Mouse (Mus musculus): ENCODE results near the gene C530008M17Rik.

Gene C530008M17Rik

DNA sequence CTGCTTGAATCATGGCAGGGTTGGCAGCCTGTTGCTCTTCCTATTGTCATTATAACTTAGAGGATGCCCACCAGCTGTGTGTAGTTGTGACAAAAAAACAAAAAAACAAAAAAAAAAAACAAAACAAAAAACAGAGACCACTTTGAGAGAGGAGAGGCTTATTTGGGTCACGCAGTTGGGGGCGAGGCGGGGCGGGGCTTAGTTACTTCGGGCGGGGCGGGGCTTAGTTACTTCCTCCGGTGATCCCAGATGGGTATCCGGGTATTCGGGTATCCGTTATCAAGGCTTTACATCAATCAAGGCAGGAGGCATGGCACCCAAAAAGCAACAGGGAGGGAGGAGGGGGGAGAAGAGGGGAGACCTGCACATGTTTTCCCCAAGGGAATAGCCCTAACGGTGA lies 46.3 kb downstream of the C530008M17Rik start:
- DNase-seq (ENCODE audit: low read depth, low spot score) = peak; percentile 19

DNA sequence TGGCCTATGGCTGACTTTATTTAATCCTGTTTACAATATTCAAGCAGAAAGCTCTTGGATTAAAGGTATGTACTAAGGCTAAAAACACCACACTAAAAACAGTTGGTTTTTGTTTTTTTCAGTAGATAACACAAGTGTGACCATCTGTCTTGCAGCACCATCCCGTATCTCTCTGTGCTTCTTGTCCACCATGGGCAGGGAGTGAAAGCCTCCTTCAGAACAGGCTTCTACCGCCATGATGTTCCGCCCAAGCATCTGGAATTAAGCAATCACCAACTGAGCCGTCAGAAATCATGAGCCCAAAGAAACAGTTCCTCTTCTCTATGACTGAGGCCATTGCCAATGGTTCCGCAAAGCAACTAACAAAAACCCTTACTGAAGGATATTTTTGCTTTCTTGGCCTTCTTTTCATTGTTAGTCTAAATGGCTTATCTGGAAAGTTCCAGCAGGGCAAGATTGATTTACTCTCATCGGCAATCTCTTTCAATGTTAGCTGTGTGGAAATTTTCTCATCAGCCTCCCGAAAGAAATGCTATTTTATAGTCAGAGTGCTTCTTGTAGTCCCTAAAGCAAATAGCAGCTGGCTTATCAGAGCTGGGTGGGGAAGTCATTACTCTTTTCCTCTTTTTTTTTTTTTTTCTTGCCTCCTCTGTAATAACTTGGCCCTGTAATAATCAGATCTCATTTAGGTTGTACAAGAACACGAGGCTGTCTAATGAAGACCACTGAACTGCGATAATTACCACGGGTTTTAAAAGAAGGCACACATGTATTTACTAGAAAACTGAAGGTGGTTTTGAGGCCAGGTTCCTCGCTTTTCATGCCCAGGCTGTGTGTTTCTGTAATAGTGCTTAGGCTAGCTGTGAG lies 49.2 kb downstream of the C530008M17Rik start:
- DNase-seq (ENCODE audit: low read depth, low spot score) = no peak

DNA sequence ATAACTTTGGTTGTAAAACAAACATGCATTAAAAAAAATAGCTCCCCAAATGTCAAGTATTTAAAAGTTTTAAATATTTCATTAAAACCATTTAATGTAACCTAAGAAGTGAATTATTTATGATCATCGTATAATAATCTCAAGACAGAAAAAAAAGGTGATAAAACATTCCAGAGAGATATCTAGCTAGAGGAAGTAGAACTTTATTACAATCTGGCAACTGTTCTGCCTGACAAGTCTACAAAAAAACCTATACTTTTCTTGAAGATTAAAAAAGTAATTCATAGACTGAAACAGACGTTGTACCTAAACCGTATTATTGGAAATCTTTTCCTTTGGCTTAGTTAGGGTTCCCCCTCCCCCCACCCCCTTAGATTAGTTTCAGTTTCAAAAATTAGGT lies 50.8 kb downstream of the C530008M17Rik start:
- DNase-seq (ENCODE audit: low read depth, low spot score) = no peak

DNA sequence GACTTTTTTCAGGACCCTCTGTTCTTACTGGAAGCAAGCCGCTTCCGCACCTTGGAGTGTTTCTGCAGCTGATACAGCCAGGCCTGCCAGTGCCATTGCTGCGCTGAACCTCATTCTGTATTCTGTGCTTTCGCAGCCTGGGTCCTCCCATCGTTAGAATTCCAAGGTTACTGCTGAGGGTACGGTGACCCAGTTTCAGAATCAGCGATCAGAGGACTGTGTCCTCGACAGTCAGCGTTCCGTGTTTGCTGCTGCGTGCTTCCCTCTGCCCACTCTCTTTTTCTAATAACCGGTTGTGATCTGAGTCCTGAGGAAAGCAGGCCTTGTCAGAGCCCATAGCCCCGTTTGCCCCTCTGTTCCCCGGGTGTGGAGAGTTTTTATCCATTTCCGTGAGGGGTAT lies 51.7 kb downstream of the C530008M17Rik start:
- no peak for DNase-seq (ENCODE audit: low read depth, low spot score)

DNA sequence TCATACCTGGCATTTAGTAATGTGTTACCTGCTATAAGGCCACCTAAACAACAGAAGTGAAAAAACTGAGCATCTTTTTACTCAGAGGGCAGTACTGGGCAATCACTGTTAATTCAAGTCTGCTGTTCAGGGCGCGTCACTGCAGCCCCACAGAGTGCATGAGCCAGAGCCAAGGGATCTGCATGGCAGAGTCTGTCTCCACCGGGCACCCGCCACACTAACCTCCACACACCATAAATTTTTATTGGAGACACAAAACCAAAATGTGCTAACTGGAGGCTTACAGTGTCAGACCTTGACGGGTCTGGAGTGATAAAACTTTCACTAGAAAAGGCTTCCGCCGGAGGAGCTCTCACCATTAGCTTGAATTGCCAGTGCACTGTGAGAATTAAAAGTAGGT lies 57.4 kb downstream of the C530008M17Rik start:
- DNase-seq (ENCODE audit: low read depth, low spot score) = no peak

DNA sequence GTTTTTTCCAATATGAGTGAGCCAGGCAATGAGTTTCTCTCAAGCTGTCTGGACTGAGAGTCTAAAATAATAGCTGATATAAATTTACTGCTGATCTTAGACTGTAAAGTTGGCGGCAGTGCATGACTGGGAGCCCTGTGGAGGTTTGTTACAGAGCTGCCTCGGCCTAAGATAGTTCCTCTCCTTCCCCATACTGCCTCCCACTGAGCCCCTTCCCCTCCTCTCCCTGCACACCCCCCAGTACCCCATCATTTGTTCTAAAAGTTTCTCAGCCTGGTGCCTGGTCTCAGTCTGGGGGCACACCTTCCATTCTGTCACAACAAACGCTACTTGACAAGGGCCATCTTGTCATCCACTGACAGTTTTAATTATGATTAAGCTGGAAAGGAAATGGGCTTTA lies 63.6 kb downstream of the C530008M17Rik start:
- no peak for DNase-seq (ENCODE audit: low read depth, low spot score)

DNA sequence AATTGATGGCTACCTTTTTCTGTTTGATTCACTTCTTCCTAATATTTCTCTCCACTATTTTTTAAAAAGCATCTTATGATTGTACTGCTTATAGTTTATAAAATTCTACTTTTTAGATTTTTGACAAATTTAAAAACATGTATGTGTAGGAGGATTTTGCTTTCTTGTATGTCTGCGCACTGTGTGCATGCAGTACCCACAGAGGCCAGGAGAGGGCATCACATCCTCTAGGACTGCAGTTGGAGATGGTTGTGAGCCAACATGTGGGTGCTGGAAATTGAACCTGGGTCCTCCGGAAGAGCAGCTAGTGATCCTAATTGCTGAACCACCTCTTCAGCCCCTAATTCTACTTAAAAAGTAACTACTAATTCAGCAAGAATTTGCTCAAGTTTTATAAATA lies 68.6 kb downstream of the C530008M17Rik start:
- DNase-seq (ENCODE audit: low read depth, low spot score) = peak; percentile 17

DNA sequence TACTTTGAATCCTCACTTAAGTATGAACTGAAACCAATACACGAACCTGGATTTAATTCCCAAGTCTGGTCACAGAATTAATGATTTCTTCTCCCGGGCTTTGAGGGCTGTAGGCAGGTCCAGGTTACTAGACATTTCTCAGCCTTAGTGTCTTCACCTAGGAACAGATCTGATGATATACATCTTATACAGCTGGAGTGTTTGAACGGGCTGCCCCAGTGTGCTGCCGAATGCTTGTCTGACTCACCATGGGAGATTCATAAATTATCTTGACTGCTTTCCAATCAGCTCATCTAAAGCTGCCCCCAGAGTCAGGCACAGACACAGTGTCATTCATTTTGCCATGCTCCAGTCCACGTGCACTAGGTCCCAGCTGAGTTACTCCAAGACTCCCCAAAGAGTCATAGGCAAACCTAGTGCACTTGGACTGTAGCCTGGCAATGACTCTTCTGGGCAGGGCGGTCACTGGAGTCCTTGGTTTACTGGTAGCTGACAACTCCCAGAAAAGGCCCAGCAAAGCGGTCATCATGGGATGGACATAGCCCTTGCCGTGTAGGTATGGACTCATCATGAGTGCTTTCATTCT lies 70.3 kb downstream of the C530008M17Rik start:
- no peak for DNase-seq (ENCODE audit: low read depth, low spot score)

DNA sequence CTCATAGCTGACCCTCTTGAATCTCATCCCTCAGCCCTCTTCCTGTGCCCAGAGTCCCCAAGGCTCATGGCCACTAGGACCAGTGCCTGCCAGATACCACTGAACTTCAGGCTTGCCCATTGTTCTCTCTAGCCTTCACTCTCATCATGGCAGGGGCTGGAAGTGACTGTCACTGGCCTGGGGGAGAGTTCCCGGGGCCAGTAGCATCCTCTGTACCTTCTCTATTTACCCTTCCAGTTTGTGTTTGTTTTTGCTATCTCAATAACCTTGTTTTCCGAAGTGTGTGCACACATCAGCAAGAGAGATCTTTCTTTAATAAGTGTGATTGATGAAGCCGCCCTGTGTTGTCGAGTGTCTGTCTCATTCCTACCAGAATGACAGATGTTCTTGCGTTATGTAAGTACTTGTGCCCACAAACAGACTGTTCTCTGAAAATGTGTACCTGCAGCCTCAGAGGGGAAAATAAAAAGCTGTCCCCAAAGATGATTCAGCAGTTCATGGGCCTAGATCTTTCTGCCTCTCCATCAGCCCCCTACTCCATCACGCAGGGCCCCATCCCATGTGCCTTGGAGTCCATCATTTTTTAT lies 76.8 kb downstream of the C530008M17Rik start:
- DNase-seq (ENCODE audit: low read depth, low spot score) = no peak

DNA sequence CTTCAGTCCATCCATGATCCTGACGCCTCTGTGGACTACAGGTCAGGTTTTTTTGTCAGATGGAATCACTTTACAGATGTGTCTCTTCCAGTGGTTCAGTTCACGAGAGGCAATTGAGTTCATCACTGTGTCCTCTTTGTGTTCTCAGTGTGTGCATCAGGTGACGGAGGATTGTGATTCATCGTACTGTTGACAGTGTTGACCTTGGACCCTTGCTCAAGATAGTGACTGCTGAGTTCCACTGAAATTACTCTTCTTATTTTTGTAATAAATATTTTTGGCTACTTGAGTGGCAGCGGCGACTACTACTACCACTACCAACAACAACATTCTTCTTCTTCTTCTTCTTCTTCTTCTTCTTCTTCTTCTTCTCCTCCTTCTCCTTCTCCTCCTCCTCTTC lies 85.2 kb downstream of the C530008M17Rik start:
- no peak for DNase-seq (ENCODE audit: low read depth, low spot score)

DNA sequence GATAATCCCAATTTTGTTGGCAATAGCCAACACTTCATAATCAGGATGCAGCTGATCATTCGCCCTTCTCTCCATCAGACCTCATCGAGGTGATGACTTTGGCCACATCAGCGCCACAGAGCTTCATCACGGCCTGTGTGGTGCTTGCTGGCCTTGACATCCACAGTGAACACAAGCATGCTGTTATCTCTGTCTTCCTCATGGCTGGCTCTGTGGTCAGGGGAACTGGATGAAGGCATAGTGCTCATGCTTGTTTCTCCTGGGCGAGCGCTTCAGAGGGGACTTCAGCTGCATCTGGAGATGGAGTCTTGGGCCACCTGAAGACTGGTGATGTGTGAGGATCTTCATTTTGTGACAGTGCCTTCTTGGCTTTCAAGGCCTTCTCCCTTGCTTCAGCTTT lies 85.8 kb downstream of the C530008M17Rik start:
- no peak for DNase-seq (ENCODE audit: low read depth, low spot score)

DNA sequence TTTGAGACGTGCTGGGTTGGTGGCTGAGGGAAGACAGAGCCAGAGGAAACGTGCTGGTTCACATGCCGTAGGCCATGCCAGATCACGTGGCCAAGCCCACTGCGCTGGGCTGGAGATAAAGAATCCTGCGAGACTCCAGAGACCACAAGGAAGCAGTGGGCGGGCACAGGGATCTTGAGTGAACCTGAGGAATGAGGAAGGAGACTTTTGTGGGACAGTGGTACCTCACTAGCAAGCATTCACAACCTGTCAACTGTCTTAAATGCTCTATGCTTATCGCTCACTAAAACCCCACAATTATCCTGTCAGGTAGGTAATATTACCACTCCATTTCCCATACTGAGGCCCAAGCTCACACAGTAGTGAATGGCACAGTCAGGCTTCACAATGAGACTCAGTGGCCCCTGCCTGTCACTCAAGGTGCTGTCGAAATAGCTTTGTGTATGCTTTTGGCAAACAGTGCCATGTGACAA lies 88.5 kb downstream of the C530008M17Rik start:
- no peak for DNase-seq (ENCODE audit: low read depth, low spot score)

DNA sequence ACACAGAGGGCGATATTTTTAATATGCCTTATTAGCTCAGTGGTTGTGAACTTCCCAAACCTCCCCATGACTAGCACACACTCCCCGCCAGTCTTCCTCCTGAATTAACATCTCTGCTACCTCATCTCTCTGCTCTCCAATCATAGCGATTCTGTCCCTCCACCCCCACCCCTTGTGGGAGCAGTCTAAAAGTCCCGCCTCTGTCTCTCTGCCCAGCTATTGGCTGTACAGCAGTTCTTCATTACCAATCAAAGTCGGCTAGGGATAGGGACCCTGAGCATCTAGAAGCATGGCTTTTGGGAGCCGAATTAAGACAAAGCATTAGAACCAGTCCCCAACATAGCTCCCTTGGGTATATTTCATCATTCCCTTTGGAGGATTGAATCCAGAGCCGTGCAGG lies 91.5 kb downstream of the C530008M17Rik start:
- DNase-seq (ENCODE audit: low read depth, low spot score) = peak; percentile 35

DNA sequence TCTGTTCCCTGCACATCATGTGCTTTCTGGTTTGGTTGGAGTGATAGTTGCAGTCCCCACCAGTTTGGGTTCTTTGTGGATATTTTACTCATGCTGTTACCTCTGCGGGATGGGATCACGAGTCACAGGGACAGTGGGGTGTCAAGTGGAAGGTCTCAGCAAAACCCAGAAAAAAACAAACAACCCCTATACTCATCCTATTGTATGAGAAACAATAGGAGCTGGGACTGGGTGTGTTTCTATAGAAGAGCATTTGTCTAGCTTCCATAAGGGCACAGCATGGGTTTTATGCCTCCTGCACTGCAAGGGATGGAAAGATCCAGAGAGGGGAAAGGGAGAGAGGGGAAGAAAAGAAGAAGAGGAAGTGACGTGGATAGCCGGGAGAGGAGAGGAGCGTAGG lies 96.0 kb downstream of the C530008M17Rik start:
- no peak for DNase-seq (ENCODE audit: low read depth, low spot score)

DNA sequence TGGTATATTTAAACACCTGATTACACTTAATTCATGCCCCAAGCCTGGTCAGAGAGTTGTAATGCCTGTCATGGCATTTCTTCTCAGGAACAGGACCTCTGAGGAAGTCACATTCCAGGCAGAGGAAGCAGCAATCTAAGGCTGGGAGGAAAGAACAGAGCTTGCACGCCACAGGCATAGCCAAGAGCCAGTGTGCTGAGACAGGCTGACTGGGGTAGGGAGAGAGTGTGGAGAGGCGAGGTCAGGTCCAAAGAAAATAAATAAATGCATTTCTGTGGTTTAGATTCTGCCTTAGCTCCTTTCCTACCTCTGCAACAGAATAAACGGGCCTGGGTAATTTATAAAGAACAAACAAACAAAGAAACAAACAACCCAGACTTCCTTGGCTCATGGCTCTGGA lies 104.0 kb downstream of the C530008M17Rik start:
- DNase-seq (ENCODE audit: low read depth, low spot score) = no peak

DNA sequence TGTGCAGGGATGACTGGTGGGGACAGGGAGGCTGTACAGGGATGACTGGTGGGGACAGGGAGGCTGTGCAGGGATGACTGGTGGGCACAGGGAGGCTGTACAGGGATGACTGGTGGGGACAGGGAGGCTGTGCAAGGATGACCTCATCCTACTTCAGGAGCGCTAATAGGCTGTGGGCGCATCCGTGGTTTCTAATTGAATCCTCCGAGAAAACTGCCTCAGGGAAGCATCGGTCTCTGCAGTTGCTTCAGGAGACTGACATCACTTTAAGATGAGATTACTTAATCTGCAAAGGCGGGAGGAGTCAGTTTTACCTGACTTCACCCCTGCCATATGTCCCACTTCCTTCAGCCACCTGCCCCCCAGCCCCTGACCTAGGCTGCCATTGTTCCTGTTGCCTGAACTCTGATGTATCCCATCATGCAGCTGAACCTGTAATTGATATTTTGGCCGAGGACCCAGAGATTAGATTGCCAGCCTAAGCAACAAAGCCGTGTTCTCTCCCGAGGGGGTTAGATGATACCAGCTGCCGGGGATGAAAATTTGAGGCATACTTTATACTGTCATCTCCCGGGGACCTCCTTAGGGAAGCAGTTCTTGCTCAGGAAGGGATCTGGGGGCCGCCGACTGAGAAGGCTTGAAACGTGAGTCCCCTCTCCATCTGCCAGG lies 105.9 kb downstream of the C530008M17Rik start:
- DNase-seq (ENCODE audit: low read depth, low spot score) = no peak

DNA sequence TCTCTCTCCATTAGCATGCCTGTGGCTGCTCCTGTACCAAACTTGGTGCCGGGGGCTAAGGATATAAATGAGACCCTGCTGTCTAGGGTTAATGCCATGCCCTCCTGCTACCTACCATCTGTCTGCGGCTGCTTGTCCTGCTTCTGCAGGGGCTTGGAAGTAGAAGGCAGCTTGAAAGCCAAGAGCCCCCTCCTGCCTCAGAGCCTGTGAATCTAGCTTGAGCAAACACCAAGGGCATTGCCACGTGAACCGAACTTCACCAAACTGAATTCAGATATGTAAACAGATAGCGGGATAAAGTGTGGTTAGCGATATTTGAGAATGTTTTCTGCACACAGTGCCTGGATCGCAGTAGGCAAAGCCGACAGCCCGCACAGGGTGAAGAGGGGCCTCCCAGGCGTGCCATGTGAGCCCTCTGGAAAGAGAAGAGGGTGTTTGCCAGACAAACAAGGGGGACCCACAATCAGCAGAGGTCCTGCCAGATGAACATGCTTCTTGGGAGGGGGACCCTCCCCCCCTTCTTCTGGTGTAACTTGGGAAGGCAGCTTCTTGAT lies 106.9 kb downstream of the C530008M17Rik start:
- DNase-seq (ENCODE audit: low read depth, low spot score) = no peak

DNA sequence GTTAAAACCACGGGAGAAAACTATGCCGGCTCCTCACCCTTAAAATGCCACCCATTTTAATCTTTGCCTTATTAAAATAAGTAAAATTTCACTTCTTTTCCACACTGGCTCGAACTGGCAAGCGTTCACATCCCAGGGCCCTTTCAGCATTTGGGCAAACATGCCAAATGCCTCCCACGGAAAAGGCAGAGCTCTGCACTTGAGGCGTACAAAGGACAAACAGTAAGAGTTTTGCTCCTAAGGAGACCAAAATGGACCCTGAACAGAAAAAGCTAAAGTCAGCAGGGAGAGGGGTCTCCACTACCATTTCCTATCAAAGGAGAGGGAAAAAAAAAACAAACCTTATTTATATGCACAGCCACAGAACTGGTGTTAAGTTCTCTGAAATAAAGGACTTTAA lies 107.4 kb downstream of the C530008M17Rik start:
- DNase-seq (ENCODE audit: low read depth, low spot score) = no peak

DNA sequence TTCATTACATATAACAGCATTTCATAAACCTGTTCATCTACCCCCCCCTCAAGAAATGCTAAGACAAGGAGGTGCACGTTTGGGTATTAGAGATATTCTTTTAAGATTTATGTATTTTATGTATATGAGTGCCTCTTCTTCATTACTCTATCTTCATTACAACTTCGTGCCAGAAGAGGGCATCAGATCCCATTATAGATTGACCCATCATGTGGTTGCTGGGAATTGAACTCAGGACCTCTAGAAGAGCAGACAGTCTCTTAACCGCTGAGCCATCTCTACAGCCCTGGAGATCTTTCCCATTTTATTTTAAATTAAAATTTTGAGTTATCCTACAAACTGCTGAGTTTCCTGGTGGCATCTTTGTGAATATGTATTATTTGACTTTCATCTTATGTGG lies 112.7 kb downstream of the C530008M17Rik start:
- DNase-seq (ENCODE audit: low read depth, low spot score) = peak; percentile 19

DNA sequence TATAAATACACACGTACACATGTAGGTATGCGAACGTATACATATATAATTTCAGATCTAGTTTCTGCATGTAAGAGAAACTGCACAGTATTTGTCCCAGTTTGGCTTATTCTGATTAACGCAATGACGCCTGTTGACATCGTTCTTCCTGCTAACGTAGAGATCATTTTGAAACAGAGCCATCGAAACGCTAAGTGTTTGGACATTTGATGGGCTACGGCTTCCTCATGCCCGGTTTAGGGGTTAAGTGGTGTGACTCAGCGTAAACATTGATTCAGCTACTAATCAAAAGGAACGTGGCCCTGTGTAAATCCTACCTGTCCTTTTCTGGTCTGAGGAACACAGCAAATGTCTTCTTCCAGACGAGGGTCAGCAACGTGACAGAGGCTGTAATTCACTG lies 113.3 kb downstream of the C530008M17Rik start:
- DNase-seq (ENCODE audit: low read depth, low spot score) = no peak

DNA sequence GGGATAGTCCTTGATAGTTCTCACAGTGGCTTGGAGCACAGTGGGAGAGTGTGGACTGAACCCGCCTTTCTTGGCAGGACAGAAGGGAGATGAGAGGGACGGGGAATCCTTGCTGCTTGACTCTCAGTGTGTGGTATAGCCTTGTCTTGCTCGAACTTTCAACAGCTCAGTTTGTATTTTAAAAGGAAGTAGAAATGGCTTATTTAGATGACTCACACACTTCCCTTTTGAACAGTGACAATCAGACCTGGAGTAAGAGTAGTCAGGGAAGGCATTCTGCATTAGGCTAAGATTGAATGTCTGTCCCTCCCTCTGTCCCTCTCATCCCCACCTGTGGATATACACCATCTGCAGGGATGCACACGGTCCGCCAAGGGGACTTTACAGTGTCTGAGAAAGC lies 115.1 kb downstream of the C530008M17Rik start:
- DNase-seq (ENCODE audit: low read depth, low spot score) = no peak

DNA sequence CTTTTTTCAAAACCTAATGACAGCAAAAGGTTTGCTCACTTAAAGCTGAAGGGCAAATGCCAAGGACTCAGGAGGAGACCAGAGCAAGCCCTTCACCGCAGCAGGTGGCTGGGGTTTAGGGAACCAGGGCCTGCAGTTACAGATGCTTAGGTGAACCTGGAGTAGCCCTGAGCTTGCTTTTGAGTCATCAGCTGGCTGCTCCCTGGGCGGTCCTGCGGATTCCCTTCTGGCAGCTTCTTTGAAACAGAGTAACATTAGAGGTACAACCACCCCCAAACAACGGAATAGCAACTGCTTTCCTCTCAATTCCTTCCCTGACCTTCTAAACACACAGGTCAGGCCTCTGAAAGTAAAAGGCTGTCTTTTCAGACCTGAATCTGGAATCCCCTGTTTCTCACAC lies 116.5 kb downstream of the C530008M17Rik start:
- no peak for DNase-seq (ENCODE audit: low read depth, low spot score)

Data from ES-CJ7 (cell line).